Mouse (Mus musculus): ENCODE data around the gene Cdc34. TPM values are rescaled to one million over a fixed set of nuclear protein-coding genes. Genes with fewer than 3 reads are reported as not detected.

The Cdc34 gene
- polyA plus RNA-seq, 1 experiment from 2014 or later, result 178 TPM

DNA sequence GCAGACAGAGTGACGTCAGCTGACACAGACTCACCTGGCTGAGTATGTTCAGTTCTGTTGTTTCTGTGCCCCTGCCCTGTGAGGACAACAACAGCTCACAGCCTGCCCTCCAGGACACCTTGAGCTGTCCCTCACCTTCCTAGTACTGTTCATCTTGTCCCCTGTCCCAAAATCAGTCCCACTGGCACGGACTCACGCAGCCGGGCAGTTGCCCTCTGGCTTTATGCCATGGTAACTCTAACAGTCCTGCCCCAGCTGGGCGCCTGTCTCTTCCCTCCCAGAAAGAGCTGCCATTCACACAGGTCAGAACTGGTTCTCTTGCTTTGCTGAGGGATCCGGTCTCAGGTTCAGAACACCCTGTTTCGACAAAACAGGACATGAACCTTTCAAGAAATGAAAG, 29.2 kb upstream of the Cdc34 start:
- Histone ChIP-seq H3K9ac (ENCODE audit: low read length) (no peak overlapping the region), H3K27ac (ENCODE audit: low read depth, low read length) (no peak overlapping the region), H3K4me3 (ENCODE audit: low read depth, low read length) (no peak overlapping the region), H3K36me3 (ENCODE audit: control insufficient read depth, insufficient read depth, low read length) (no peaks in the 10 kb centered on the region), H3K9me3 (ENCODE audit: control insufficient read depth, low read length) (no peaks in the 10 kb centered on the region), H3K4me1 (ENCODE audit: control insufficient read depth, insufficient read depth, low read length) (peaks cover 8% of the 10 kb centered on the region), H3K4me2 (no peak overlapping the region), H3K27me3 (ENCODE audit: control insufficient read depth, insufficient read depth, low read length) (no peaks in the 10 kb centered on the region; the same call in 1 of the 2 replicates)
- ATAC-seq (ENCODE audit: low FRiP score) (no peak), DNase-seq (ENCODE audit: low spot score, missing footprints) (no peak)
- 83% methylated on average over 7 of the region's 7 CpGs for WGBS

GRCm38 (mm10) chr10:79654946-79655395, 27.0 kb upstream of the Cdc34 start:
- Histone ChIP-seq H3K4me2 (no peak overlapping the region), H3K4me1 (ENCODE audit: control insufficient read depth, insufficient read depth, low read length) (peaks cover 8% of the 10 kb centered on the region), H3K36me3 (ENCODE audit: control insufficient read depth, insufficient read depth, low read length) (no peaks in the 10 kb centered on the region), H3K27me3 (ENCODE audit: control insufficient read depth, insufficient read depth, low read length) (no peaks in the 10 kb centered on the region; the same call in 1 of the 2 replicates), H3K9me3 (ENCODE audit: control insufficient read depth, low read length) (no peaks in the 10 kb centered on the region), H3K4me3 (ENCODE audit: low read depth, low read length) (no peak overlapping the region), H3K27ac (ENCODE audit: low read depth, low read length) (no peak overlapping the region), H3K9ac (ENCODE audit: low read length) (no peak overlapping the region)
- ATAC-seq (ENCODE audit: low FRiP score) (peak; percentile 89), DNase-seq (ENCODE audit: low spot score, missing footprints) (peak; percentile 94)
- WGBS, result 9% methylated on average over 1 of the region's 1 CpGs

DNA sequence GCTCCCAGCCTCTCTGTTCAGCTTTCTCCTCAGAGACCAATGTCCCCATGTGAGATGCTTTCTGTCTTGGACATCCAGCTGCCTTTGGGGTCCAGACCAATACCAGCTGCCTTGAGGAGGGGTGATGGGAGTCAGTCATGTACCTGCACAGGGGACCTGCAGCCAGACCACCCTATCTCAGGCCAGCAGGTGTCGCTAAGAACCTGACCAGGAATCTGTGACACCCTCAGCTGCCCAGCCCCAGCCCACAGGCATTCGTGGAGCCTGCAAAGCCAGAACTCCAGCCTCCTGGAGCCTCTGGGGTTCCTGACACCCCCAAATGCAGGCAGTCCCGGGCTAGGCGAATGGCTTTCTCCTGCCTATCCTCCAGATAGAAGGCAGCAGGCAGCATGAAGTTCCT, 23.2 kb upstream of the Cdc34 start:
- Histone ChIP-seq H3K4me2 (no peak overlapping the region), H3K4me1 (ENCODE audit: control insufficient read depth, insufficient read depth, low read length) (peaks cover 8% of the 10 kb centered on the region), H3K9ac (ENCODE audit: low read length) (no peak overlapping the region), H3K27me3 (ENCODE audit: control insufficient read depth, insufficient read depth, low read length) (no peaks in the 10 kb centered on the region), H3K4me3 (ENCODE audit: low read depth, low read length) (no peak overlapping the region), H3K27ac (ENCODE audit: low read depth, low read length) (no peak overlapping the region), H3K9me3 (ENCODE audit: control insufficient read depth, low read length) (no peaks in the 10 kb centered on the region), H3K36me3 (ENCODE audit: control insufficient read depth, insufficient read depth, low read length) (no peaks in the 10 kb centered on the region)
- WGBS, result 20% methylated on average over 4 of the region's 4 CpGs
- DNase-seq (ENCODE audit: low spot score, missing footprints) (no peak), ATAC-seq (ENCODE audit: low FRiP score) (no peak)

- H3K27ac ChIP-seq (ENCODE audit: low read depth, low read length), result no peak overlapping the region
- ATAC-seq (ENCODE audit: low FRiP score) (no peak), DNase-seq (ENCODE audit: low spot score, missing footprints) (peak; percentile 79)
- no peaks in the 10 kb centered on the region for H3K27me3 ChIP-seq (ENCODE audit: control insufficient read depth, insufficient read depth, low read length)
- no peak overlapping the region for H3K4me2 ChIP-seq
- no peak overlapping the region for H3K4me3 ChIP-seq (ENCODE audit: low read depth, low read length)
- H3K4me1 ChIP-seq (ENCODE audit: control insufficient read depth, insufficient read depth, low read length), result no peaks in the 10 kb centered on the region
- H3K36me3 ChIP-seq (ENCODE audit: control insufficient read depth, insufficient read depth, low read length), result no peaks in the 10 kb centered on the region
- no peak overlapping the region for H3K9ac ChIP-seq (ENCODE audit: low read length)
- no peaks in the 10 kb centered on the region for H3K9me3 ChIP-seq (ENCODE audit: control insufficient read depth, low read length)
- WGBS, result 86% methylated on average over 2 of the region's 2 CpGs
Measured at GRCm38 (mm10) chr10:79660298-79660697, 21.7 kb upstream of the Cdc34 start.

DNA sequence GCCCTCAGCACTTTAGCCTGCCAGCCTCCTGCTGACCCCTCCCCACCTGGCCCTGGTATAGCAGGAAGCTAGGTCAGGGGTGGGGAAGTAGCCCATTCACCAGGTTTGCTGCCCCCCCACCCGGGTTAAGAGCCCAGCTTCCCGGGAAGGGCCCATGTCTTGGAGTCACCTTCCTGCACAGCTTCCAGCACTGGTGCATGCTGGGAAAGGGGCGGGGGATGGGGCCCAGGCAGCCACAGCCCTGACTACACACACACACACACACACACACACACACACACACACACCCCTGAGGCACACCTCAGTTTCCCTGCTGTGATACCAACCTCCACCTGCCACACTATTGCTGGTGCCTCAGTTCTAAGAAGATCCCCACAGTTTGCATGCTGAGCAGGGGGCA, 20.1 kb upstream of the Cdc34 start:
- H3K36me3 ChIP-seq (ENCODE audit: control insufficient read depth, insufficient read depth, low read length), result no peaks in the 10 kb centered on the region
- no peak overlapping the region for H3K9ac ChIP-seq (ENCODE audit: low read length)
- no peaks in the 10 kb centered on the region for H3K4me1 ChIP-seq (ENCODE audit: control insufficient read depth, insufficient read depth, low read length)
- no peak overlapping the region for H3K4me2 ChIP-seq
- no peaks in the 10 kb centered on the region for H3K27me3 ChIP-seq (ENCODE audit: control insufficient read depth, insufficient read depth, low read length)
- no peak overlapping the region for H3K4me3 ChIP-seq (ENCODE audit: low read depth, low read length)
- WGBS, result 57% methylated on average over 3 of the region's 3 CpGs
- ATAC-seq (ENCODE audit: low FRiP score) (no peak), DNase-seq (ENCODE audit: low spot score, missing footprints) (no peak)
- H3K27ac ChIP-seq (ENCODE audit: low read depth, low read length), result no peak overlapping the region
- no peaks in the 10 kb centered on the region for H3K9me3 ChIP-seq (ENCODE audit: control insufficient read depth, low read length)

GRCm38 (mm10) chr10:79664131-79664665, 17.8 kb upstream of the Cdc34 start, which contains the start of gene Madcam1:
TSS of gene Madcam1 (plus strand) at chr10:79664559.
- H3K4me1 ChIP-seq (ENCODE audit: control insufficient read depth, insufficient read depth, low read length), result peaks cover 5% of the 10 kb centered on the region; the same call in 1 of the 2 replicates
- ATAC-seq (ENCODE audit: low FRiP score) (peak; percentile 25), DNase-seq (ENCODE audit: low spot score, missing footprints) (peak; percentile 99)
- H3K9ac ChIP-seq (ENCODE audit: low read length), result no peak within 1 kb of the TSS
- no peak within 1 kb of the TSS for H3K4me3 ChIP-seq (ENCODE audit: low read depth, low read length)
- WGBS, result 13% methylated on average over 13 of the region's 13 CpGs
- H3K36me3 ChIP-seq (ENCODE audit: control insufficient read depth, insufficient read depth, low read length), result no peaks in the 10 kb centered on the region
- H3K4me2 ChIP-seq, result no peak within 1 kb of the TSS
- H3K27me3 ChIP-seq (ENCODE audit: control insufficient read depth, insufficient read depth, low read length), result no peaks in the 10 kb centered on the region
- no peak within 1 kb of the TSS for H3K27ac ChIP-seq (ENCODE audit: low read depth, low read length)
- H3K9me3 ChIP-seq (ENCODE audit: control insufficient read depth, low read length), result no peaks in the 10 kb centered on the region

- H3K9me3 ChIP-seq (ENCODE audit: control insufficient read depth, low read length), result no peaks in the 10 kb centered on the region
- H3K9ac ChIP-seq (ENCODE audit: low read length), result no peak overlapping the region
- no peak overlapping the region for H3K27ac ChIP-seq (ENCODE audit: low read depth, low read length)
- peaks cover 6% of the 10 kb centered on the region for H3K4me1 ChIP-seq (ENCODE audit: control insufficient read depth, insufficient read depth, low read length)
- no peaks in the 10 kb centered on the region for H3K36me3 ChIP-seq (ENCODE audit: control insufficient read depth, insufficient read depth, low read length)
- ATAC-seq (ENCODE audit: low FRiP score), result no peak
- no peaks in the 10 kb centered on the region for H3K27me3 ChIP-seq (ENCODE audit: control insufficient read depth, insufficient read depth, low read length)
- no peak overlapping the region for H3K4me2 ChIP-seq
- 91% methylated on average over 8 of the region's 8 CpGs for WGBS
- H3K4me3 ChIP-seq (ENCODE audit: low read depth, low read length), result no peak overlapping the region
- DNase-seq (ENCODE audit: low spot score, missing footprints), result no peak
Measured at GRCm38 (mm10) chr10:79665051-79665450, 16.9 kb upstream of the Cdc34 start.

- no peaks in the 10 kb centered on the region for H3K9me3 ChIP-seq (ENCODE audit: control insufficient read depth, low read length)
- no peaks in the 10 kb centered on the region for H3K27me3 ChIP-seq (ENCODE audit: control insufficient read depth, insufficient read depth, low read length)
- ATAC-seq (ENCODE audit: low FRiP score) (no peak), DNase-seq (ENCODE audit: low spot score, missing footprints) (no peak)
- no peak overlapping the region for H3K4me3 ChIP-seq (ENCODE audit: low read depth, low read length)
- H3K4me1 ChIP-seq (ENCODE audit: control insufficient read depth, insufficient read depth, low read length), result peaks cover 17% of the 10 kb centered on the region
- no peak overlapping the region for H3K27ac ChIP-seq (ENCODE audit: low read depth, low read length)
- 66% methylated on average over 9 of the region's 9 CpGs for WGBS
- no peaks in the 10 kb centered on the region for H3K36me3 ChIP-seq (ENCODE audit: control insufficient read depth, insufficient read depth, low read length)
- H3K4me2 ChIP-seq, result no peak overlapping the region
- no peak overlapping the region for H3K9ac ChIP-seq (ENCODE audit: low read length)
Measured at GRCm38 (mm10) chr10:79666493-79666892, 15.5 kb upstream of the Cdc34 start.

DNA sequence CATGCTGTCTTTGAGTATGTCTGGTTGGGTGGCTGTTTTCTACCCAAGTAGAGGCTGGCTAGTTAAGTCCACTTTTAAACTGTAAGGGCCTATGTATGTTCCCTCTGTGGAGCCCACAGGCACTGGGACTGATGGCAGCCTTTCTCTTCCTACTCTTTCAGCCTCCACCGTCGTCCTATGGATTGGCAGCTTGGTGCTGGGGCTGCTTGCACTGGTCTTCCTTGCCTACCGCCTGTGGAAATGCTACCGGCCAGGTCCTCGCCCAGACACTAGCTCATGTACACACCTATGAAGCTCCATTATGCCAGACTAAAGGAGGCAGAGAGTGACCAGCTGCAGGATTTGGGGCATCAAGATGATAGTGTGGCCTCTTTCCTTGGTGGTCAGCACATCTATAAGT, 13.9 kb upstream of the Cdc34 start:
- no peak overlapping the region; the same call in 1 of the 2 replicates for H3K4me2 ChIP-seq
- H3K9ac ChIP-seq (ENCODE audit: low read length), result peak overlapping the region; percentile 33; the same call in 1 of the 2 replicates
- no peak overlapping the region for H3K4me3 ChIP-seq (ENCODE audit: low read depth, low read length)

More for the DNA sequence above, 13.9 kb upstream of the Cdc34 start:
- no peak for DNase-seq (ENCODE audit: low spot score, missing footprints)
- whole genome bisulfite sequencing, result 86% methylated on average over 5 of the region's 5 CpGs
- no peak for ATAC-seq (ENCODE audit: low FRiP score)
- Histone ChIP-seq H3K9me3 (ENCODE audit: control insufficient read depth, low read length) (no peaks in the 10 kb centered on the region), H3K27me3 (ENCODE audit: control insufficient read depth, insufficient read depth, low read length) (no peaks in the 10 kb centered on the region), H3K27ac (ENCODE audit: low read depth, low read length) (peak overlapping the region; percentile 96; the same call in 1 of the 2 replicates), H3K4me1 (ENCODE audit: control insufficient read depth, insufficient read depth, low read length) (peaks cover 17% of the 10 kb centered on the region), H3K36me3 (ENCODE audit: control insufficient read depth, insufficient read depth, low read length) (no peaks in the 10 kb centered on the region)

Data from midbrain, embryonic 11.5 days (tissue).